Mouse (Mus musculus) bone marrow, adult 2 months (tissue): ENCODE data around the gene Dnlz. TPM values are rescaled to one million over a fixed set of nuclear protein-coding genes. Genes with fewer than 3 reads are reported as not detected.

Source experiments
- H3K27ac ChIP-seq: fragments of 200-500 bp; 2 replicates; pipeline ENCODE4 v1.5.1; 2012; ENCODE audit warnings: low read depth, mild to moderate bottlenecking, control low read depth, inconsistent platforms, low read length; ENCODE audit not compliant: control insufficient read depth, poor library complexity, insufficient read depth
- H3K4me1 ChIP-seq: fragments of 200-500 bp; 2 replicates; pipeline ENCODE4 v1.6.1; 2011; ENCODE audit warnings: low read length; ENCODE audit not compliant: control insufficient read depth, insufficient read depth
- H3K4me3 ChIP-seq: fragments of 200-500 bp; replicated peaks from 2 replicates; pipeline ENCODE3; 2011; ENCODE audit warnings: mild to moderate bottlenecking, low read depth, low read length, control low read depth; ENCODE audit not compliant: control insufficient read depth
- CTCF ChIP-seq: fragments of 200-500 bp; IDR thresholded peaks from 2 replicates; pipeline ENCODE4 v1.5.1; 2011; ENCODE audit warnings: low read length, control low read depth; ENCODE audit not compliant: control insufficient read depth, insufficient read depth
- POLR2A ChIP-seq: fragments of 200-500 bp; IDR thresholded peaks from 2 replicates; pipeline ENCODE4 v1.6.1; 2011; ENCODE audit warnings: low read depth, mild to moderate bottlenecking, control low read depth, low read length, borderline replicate concordance; ENCODE audit not compliant: control insufficient read depth
- WGBS: fragments of 180-500 bp; shearing (Covaris S2); methylation state at CpG from one replicate; pipeline ENCODE4 v1.1.7; 2018; 5-methylcytosine and 5-hydroxymethylcytosine counted together
- polyA plus RNA-seq: library from polyadenylated mRNA; stranded (reverse); fragments of >200 nt; gene quantifications from 2 replicates; pipeline ENCODE4 v1.2.4, GENCODE M21; 2011; ENCODE audit warnings: low replicate concordance; ENCODE audit not compliant: missing spikeins, insufficient read depth, insufficient read length

Gene Dnlz
- polyA plus RNA-seq, 1 experiment, result 6.9 TPM

- H3K4me1 ChIP-seq, result peaks cover 4% of the 10 kb centered on the region
- H3K27ac ChIP-seq, result no peak overlapping the region
- no peak overlapping the region for H3K4me3 ChIP-seq
- WGBS, result 71% methylated on average over 11 of the region's 11 CpGs
- no peak for TF ChIP-seq CTCF
- TF ChIP-seq POLR2A, result no peak
Measured at GRCm38 (mm10) chr2:26353066-26353980, 1.4 kb upstream of the Dnlz start.

GRCm38 (mm10) chr2:26352291-26352910 is 491 bp upstream of the Dnlz start:
- WGBS, result 5% methylated on average over 36 of the region's 36 CpGs

GRCm38 (mm10) chr2:26348241-26348640 is 3.7 kb downstream of the Dnlz start:
- Histone ChIP-seq H3K4me3 (no peak overlapping the region), H3K4me1 (peaks cover 4% of the 10 kb centered on the region), H3K27ac (no peak overlapping the region)
- TF ChIP-seq POLR2A (no peak), CTCF (no peak)
- WGBS, result 76% methylated on average over 6 of the region's 6 CpGs

More at GRCm38 (mm10) chr2:26352291-26352910, 491 bp upstream of the Dnlz start:
- H3K4me3 ChIP-seq, result peak overlapping the region; percentile 91
- peaks cover 4% of the 10 kb centered on the region for H3K4me1 ChIP-seq
- no peak for TF ChIP-seq CTCF
- no peak for TF ChIP-seq POLR2A
- H3K27ac ChIP-seq, result peak overlapping the region; percentile 52

- TF ChIP-seq POLR2A (no peak), CTCF (no peak)
- 67% methylated on average over 11 of the region's 11 CpGs for WGBS
- no peak overlapping the region for H3K27ac ChIP-seq
Measured at GRCm38 (mm10) chr2:26342609-26343490, 9.1 kb downstream of the Dnlz start.

GRCm38 (mm10) chr2:26342044-26342443 is 9.9 kb downstream of the Dnlz start:
- Histone ChIP-seq H3K4me3 (no peak overlapping the region), H3K27ac (no peak overlapping the region), H3K4me1 (no peaks in the 10 kb centered on the region)
- TF ChIP-seq CTCF, result no peak
- TF ChIP-seq POLR2A, result no peak
- WGBS, result 59% methylated on average over 10 of the region's 10 CpGs

More at GRCm38 (mm10) chr2:26342609-26343490, 9.1 kb downstream of the Dnlz start:
- H3K4me3 ChIP-seq, result no peak overlapping the region
- H3K4me1 ChIP-seq, result no peaks in the 10 kb centered on the region

GRCm38 (mm10) chr2:26341510-26341981 is 10.4 kb downstream of the Dnlz start:
- WGBS, result 90% methylated on average over 2 of the region's 2 CpGs
- Histone ChIP-seq H3K27ac (no peak overlapping the region), H3K4me1 (no peaks in the 10 kb centered on the region)

GRCm38 (mm10) chr2:26339204-26339551 is 12.7 kb downstream of the Dnlz start:
- no peak overlapping the region for H3K27ac ChIP-seq
- WGBS, result 74% methylated on average over 5 of the region's 5 CpGs
- H3K4me1 ChIP-seq, result no peaks in the 10 kb centered on the region
- TF ChIP-seq POLR2A, result no peak
- TF ChIP-seq CTCF, result no peak
- H3K4me3 ChIP-seq, result no peak overlapping the region

More at GRCm38 (mm10) chr2:26341510-26341981, 10.4 kb downstream of the Dnlz start:
- TF ChIP-seq POLR2A (no peak), CTCF (no peak)
- no peak overlapping the region for H3K4me3 ChIP-seq
